Mouse (Mus musculus): Measurements from ENCODE around the gene Stard3.

Stard3 gene

GRCm38 (mm10) chr11:98400816-98401215 lies 42.6 kb downstream of the Stard3 start:
- DNase-seq, result no peak

GRCm38 (mm10) chr11:98406621-98407020 lies 48.5 kb downstream of the Stard3 start:
- DNase-seq, result no peak

DNA sequence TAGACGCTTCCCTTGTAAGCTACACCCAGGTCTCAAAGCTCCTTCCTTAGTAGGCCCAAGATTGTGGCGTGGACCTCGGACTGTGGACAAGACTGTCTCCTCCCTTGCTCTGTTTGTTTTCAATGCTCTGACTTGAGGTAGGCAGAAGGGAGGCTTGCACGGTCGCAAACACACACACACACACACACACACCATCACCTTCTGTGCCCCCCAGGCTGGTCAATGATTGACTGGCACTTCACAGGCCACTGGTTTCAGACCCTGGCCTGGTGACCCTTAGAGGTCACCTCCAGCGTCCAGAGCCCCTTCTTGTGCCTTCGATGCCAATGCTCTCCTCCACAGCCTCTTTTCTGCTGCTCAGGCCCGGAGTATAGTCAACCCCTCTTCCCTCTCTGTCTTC lies 50.7 kb downstream of the Stard3 start:
- DNase-seq, result no peak

GRCm38 (mm10) chr11:98409341-98409822 lies 51.2 kb downstream of the Stard3 start:
- DNase-seq, result no peak

GRCm38 (mm10) chr11:98412273-98412796 lies 54.2 kb downstream of the Stard3 start, which contains the start of gene Erbb2:
TSS of gene Erbb2 (plus strand) at chr11:98412470.
- DNase-seq, result peak in 1 of 2 experiments; percentile 53

- DNase-seq, result no peak
These were observed 54.7 kb downstream of the Stard3 start for GRCm38 (mm10) chr11:98412797-98413301.

DNA sequence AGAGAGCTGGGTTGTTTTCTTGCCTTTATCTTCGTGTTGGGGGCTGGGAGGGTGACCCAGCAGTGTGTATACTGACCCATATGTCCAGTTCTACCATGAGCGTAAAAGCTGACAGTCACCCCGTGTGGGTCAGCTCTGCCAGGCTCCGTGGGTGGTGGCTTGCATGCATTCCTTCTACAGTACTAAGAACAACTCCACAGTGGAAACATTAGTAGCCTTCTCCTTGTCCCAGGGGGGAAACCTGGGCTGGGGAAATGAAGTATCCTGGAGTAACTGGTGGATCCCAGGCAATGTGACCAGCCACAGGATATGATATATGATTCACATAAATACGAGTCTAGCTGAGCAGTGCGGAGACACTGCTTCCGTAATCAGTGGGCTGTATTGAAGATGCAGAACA lies 55.6 kb downstream of the Stard3 start:
- DNase-seq, result no peak

- DNase-seq, result no peak
These were observed 56.0 kb downstream of the Stard3 start for GRCm38 (mm10) chr11:98414162-98414561.

DNA sequence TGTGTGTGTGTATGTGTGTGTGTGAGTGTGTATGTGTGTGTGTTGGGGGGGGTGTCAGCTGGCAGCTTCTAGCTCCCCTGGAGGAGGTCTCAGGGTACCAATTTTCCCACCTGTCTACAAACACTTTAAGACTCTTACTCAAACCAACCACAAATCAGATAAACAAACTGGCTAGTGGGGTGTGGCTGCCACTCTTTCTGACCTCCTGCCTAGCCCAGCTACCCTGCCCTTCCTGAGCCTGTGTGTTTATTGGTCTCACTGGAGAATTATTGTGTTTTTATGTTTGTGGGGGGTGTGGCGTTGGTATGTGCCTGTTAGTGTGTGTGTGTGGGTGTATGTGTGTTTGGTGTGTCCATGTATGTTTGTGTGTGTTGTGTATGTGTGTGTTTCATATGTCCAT lies 58.9 kb downstream of the Stard3 start:
- no peak for DNase-seq

DNA sequence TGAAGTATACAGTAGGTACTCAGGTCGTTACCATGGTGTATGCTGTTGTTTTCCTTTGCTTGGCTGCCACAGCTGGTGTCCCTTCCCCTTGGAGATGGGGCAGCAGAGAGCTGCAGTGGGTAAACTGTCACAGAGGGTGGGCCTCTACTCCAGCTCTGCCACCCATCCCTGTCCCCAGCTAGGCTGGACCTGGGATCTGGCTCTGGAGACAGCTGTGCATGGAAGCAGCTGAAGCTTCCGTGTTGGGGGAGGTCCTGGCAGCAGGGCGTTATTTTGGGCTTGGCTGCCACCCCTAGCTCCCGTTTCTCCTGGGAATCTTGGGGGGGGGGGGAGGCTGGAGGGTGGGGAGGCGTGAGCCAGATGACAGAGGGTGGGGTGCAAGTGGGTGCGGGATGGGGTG lies 60.1 kb downstream of the Stard3 start:
- DNase-seq, result no peak

GRCm38 (mm10) chr11:98418939-98419547 lies 60.9 kb downstream of the Stard3 start:
- DNase-seq, result no peak

DNA sequence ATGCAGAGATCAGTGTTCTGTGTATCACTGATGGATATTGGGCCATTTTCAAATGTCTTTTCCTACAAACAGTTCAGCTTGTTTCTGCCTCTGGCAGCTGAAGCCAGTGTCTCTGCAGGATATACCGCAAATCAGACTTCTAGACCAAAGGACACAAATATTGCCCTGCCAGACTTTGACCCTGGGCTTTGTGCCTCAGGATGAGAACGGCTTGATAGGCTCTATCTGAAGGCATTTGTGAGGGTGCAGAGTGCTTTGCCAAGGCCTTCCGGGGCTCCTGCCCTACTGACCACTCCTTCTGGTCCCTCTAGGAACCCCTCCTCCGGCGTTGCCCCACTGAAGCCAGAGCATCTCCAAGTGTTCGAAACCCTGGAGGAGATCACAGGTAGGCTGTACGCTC lies 68.4 kb downstream of the Stard3 start:
- no peak for DNase-seq

DNA sequence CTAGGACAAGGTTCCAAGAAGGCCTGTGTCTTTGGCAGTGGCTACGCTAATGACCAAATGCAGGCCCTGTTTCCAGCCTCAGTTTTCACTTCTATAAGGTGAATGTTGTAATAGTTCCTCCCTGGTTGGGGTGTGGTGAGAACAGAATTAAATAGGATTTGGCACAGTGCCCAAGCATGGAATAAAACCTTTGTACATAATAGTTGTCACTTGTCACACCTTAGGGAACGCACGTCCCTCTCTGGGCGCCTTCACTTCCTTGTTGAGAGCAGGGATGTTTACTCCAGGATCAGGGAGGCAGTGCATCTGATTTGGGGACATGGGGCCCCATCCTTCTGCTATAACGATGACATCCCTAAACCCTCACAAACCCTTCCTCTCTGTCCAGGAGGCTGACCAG lies 70.3 kb downstream of the Stard3 start:
- DNase-seq, result no peak
